Mouse (Mus musculus) liver, embryonic 12.5 days (tissue): ENCODE measurements at regions not wholly inside any gene's neighbourhood (a gene's known extent, or its start where the extent isn't known, plus 50 kb on each side); places are given as distances from the start of the nearest gene placed in this dataset.

ENCODE experiments used
- ATAC-seq: fragments of 200-750 bp; cut with Nextera tagmentation; 2 replicates; pipeline ENCODE4 v1.8.0; 2017; ENCODE audit warnings: moderate number of reproducible peaks, mild to moderate bottlenecking, moderate library complexity
- H3K27ac ChIP-seq: fragments of 300-500 bp; sonication (generic); 2 replicates; pipeline ENCODE4 v1.5.1; 2016; ENCODE audit warnings: mild to moderate bottlenecking
- H3K27me3 ChIP-seq: fragments of 300-500 bp; sonication (generic); replicated peaks from 2 replicates; pipeline ENCODE4 v1.6.1; 2016; ENCODE audit warnings: mild to moderate bottlenecking, moderate library complexity
- H3K36me3 ChIP-seq: fragments of 300-500 bp; sonication (generic); 2 replicates; pipeline ENCODE4 v1.6.1; 2016; ENCODE audit warnings: mild to moderate bottlenecking, moderate library complexity
- H3K4me1 ChIP-seq: fragments of 300-500 bp; sonication (generic); 2 replicates; pipeline ENCODE4 v1.6.1; 2016
- H3K4me2 ChIP-seq: fragments of 300-500 bp; sonication (generic); 2 replicates; pipeline ENCODE4 v1.6.1; 2016; ENCODE audit warnings: mild to moderate bottlenecking, moderate library complexity
- H3K4me3 ChIP-seq: fragments of 300-500 bp; sonication (generic); 2 replicates; pipeline ENCODE4 v1.5.1; 2016; ENCODE audit warnings: mild to moderate bottlenecking, moderate library complexity
- H3K9ac ChIP-seq: fragments of 300-500 bp; sonication (generic); 2 replicates; pipeline ENCODE4 v1.6.1; 2016; ENCODE audit warnings: mild to moderate bottlenecking, moderate library complexity
- H3K9me3 ChIP-seq: fragments of 300-500 bp; sonication (generic); replicated peaks from 2 replicates; pipeline ENCODE4 v1.6.1; 2016; ENCODE audit warnings: mild to moderate bottlenecking, moderate library complexity
- WGBS: fragments of 180-500 bp; shearing (Covaris S2); methylation state at CpG from one replicate; pipeline ENCODE4 v1.1.7; 2016; ENCODE audit not compliant: insufficient replicate concordance; 5-methylcytosine and 5-hydroxymethylcytosine counted together

- 68% methylated on average over 8 of the region's 8 CpGs for WGBS
- no peak overlapping the region for H3K4me3 ChIP-seq
- H3K27ac ChIP-seq: no peak overlapping the region
- no peaks in the 10 kb centered on the region for H3K36me3 ChIP-seq
- no peak for ATAC-seq
- no peaks in the 10 kb centered on the region for H3K27me3 ChIP-seq
- H3K9me3 ChIP-seq: no peaks in the 10 kb centered on the region
- H3K4me1 ChIP-seq: no peaks in the 10 kb centered on the region
- no peak overlapping the region for H3K4me2 ChIP-seq
- H3K9ac ChIP-seq: no peak overlapping the region
These were observed 257.4 kb upstream of the Hs6st1 start for GRCm38 (mm10) chr1:35810571-35811342.

- Histone ChIP-seq H3K4me2 (no peak overlapping the region), H3K27ac (no peak overlapping the region), H3K9me3 (no peaks in the 10 kb centered on the region), H3K9ac (no peak overlapping the region), H3K36me3 (no peaks in the 10 kb centered on the region), H3K27me3 (no peaks in the 10 kb centered on the region), H3K4me1 (no peaks in the 10 kb centered on the region), H3K4me3 (no peak overlapping the region)
- ATAC-seq: no peak
- WGBS: 69% methylated on average over 6 of the region's 6 CpGs
These were observed 256.8 kb upstream of the Hs6st1 start for GRCm38 (mm10) chr1:35811380-35811779.

GRCm38 (mm10) chr1:35811795-35812194 lies 256.4 kb upstream of the Hs6st1 start:
- no peak for ATAC-seq
- no peaks in the 10 kb centered on the region for H3K36me3 ChIP-seq
- no peaks in the 10 kb centered on the region for H3K27me3 ChIP-seq
- no peak overlapping the region for H3K27ac ChIP-seq
- no peaks in the 10 kb centered on the region for H3K9me3 ChIP-seq
- no peak overlapping the region for H3K4me3 ChIP-seq
- 77% methylated on average over 7 of the region's 7 CpGs for WGBS
- H3K4me2 ChIP-seq: no peak overlapping the region
- H3K9ac ChIP-seq: no peak overlapping the region
- H3K4me1 ChIP-seq: no peaks in the 10 kb centered on the region

GRCm38 (mm10) chr1:35813625-35814024 lies 254.6 kb upstream of the Hs6st1 start:
- H3K4me3 ChIP-seq: no peak overlapping the region
- H3K9ac ChIP-seq: no peak overlapping the region
- no peak overlapping the region for H3K4me2 ChIP-seq
- WGBS: 40% methylated on average over 5 of the region's 5 CpGs
- H3K36me3 ChIP-seq: no peaks in the 10 kb centered on the region
- no peaks in the 10 kb centered on the region for H3K9me3 ChIP-seq
- no peak for ATAC-seq
- no peaks in the 10 kb centered on the region for H3K4me1 ChIP-seq
- H3K27me3 ChIP-seq: no peaks in the 10 kb centered on the region
- no peak overlapping the region for H3K27ac ChIP-seq

- Histone ChIP-seq H3K4me3 (no peak overlapping the region), H3K9ac (no peak overlapping the region), H3K9me3 (no peaks in the 10 kb centered on the region), H3K27ac (no peak overlapping the region), H3K4me2 (no peak overlapping the region), H3K27me3 (no peaks in the 10 kb centered on the region), H3K36me3 (no peaks in the 10 kb centered on the region), H3K4me1 (no peaks in the 10 kb centered on the region)
- WGBS: 75% methylated on average over 9 of the region's 9 CpGs
- no peak for ATAC-seq
These were observed 254.0 kb upstream of the Hs6st1 start for GRCm38 (mm10) chr1:35814207-35814606.

- Histone ChIP-seq H3K4me1 (no peaks in the 10 kb centered on the region), H3K9ac (no peak overlapping the region), H3K4me3 (no peak overlapping the region), H3K27me3 (no peaks in the 10 kb centered on the region), H3K36me3 (no peaks in the 10 kb centered on the region), H3K9me3 (no peaks in the 10 kb centered on the region), H3K4me2 (no peak overlapping the region), H3K27ac (no peak overlapping the region)
- no peak for ATAC-seq
- 75% methylated on average over 3 of the region's 3 CpGs for WGBS
These were observed 253.4 kb upstream of the Hs6st1 start for GRCm38 (mm10) chr1:35814751-35815150.

GRCm38 (mm10) chr1:35821791-35822190 lies 246.4 kb upstream of the Hs6st1 start:
- H3K4me2 ChIP-seq: no peak overlapping the region
- H3K4me3 ChIP-seq: no peak overlapping the region
- H3K27ac ChIP-seq: no peak overlapping the region
- no peaks in the 10 kb centered on the region for H3K36me3 ChIP-seq
- H3K9ac ChIP-seq: no peak overlapping the region
- 76% methylated on average over 6 of the region's 6 CpGs for WGBS
- no peaks in the 10 kb centered on the region for H3K9me3 ChIP-seq
- no peak for ATAC-seq
- no peaks in the 10 kb centered on the region for H3K4me1 ChIP-seq
- H3K27me3 ChIP-seq: no peaks in the 10 kb centered on the region

GRCm38 (mm10) chr1:35822376-35823202 lies 245.6 kb upstream of the Hs6st1 start:
- Histone ChIP-seq H3K36me3 (no peaks in the 10 kb centered on the region), H3K9ac (no peak overlapping the region), H3K9me3 (no peaks in the 10 kb centered on the region), H3K4me2 (no peak overlapping the region), H3K4me3 (no peak overlapping the region), H3K27me3 (no peaks in the 10 kb centered on the region), H3K4me1 (no peaks in the 10 kb centered on the region), H3K27ac (no peak overlapping the region)
- 54% methylated on average over 18 of the region's 19 CpGs for WGBS
- no peak for ATAC-seq

GRCm38 (mm10) chr1:35823496-35823895 lies 244.7 kb upstream of the Hs6st1 start:
- Histone ChIP-seq H3K4me2 (no peak overlapping the region), H3K4me1 (no peaks in the 10 kb centered on the region), H3K9me3 (no peaks in the 10 kb centered on the region), H3K9ac (no peak overlapping the region), H3K27me3 (no peaks in the 10 kb centered on the region), H3K4me3 (no peak overlapping the region), H3K36me3 (no peaks in the 10 kb centered on the region), H3K27ac (no peak overlapping the region)
- 47% methylated on average over 4 of the region's 4 CpGs for WGBS
- ATAC-seq: no peak

- 52% methylated on average over 23 of the region's 24 CpGs for WGBS
- Histone ChIP-seq H3K4me1 (no peaks in the 10 kb centered on the region), H3K9ac (no peak overlapping the region), H3K36me3 (no peaks in the 10 kb centered on the region), H3K27ac (no peak overlapping the region), H3K4me2 (no peak overlapping the region), H3K4me3 (no peak overlapping the region), H3K9me3 (no peaks in the 10 kb centered on the region), H3K27me3 (no peaks in the 10 kb centered on the region)
- no peak for ATAC-seq
These were observed 244.0 kb upstream of the Hs6st1 start for GRCm38 (mm10) chr1:35823981-35824880.

- H3K9ac ChIP-seq: no peak overlapping the region
- H3K27ac ChIP-seq: no peak overlapping the region
- no peaks in the 10 kb centered on the region for H3K4me1 ChIP-seq
- H3K4me3 ChIP-seq: no peak overlapping the region
- no peak for ATAC-seq
- no peaks in the 10 kb centered on the region for H3K9me3 ChIP-seq
- H3K27me3 ChIP-seq: no peaks in the 10 kb centered on the region
- no peaks in the 10 kb centered on the region for H3K36me3 ChIP-seq
- H3K4me2 ChIP-seq: no peak overlapping the region
- WGBS: 67% methylated on average over 10 of the region's 10 CpGs
These were observed 242.7 kb upstream of the Hs6st1 start for GRCm38 (mm10) chr1:35825531-35825966.
